Mouse (Mus musculus): ENCODE data around the gene Dlec1. TPM values are rescaled to one million over a fixed set of nuclear protein-coding genes. Genes with fewer than 3 reads are reported as not detected.

Gene Dlec1
- polyA plus RNA-seq, 1 experiment from 2014 or later, result 0.51 TPM

GRCm38 (mm10) chr9:119070173-119070825 is 32.0 kb upstream of the Dlec1 start:
- Histone ChIP-seq H3K9ac (ENCODE audit: low read length) (no peak overlapping the region), H3K4me2 (no peak overlapping the region), H3K4me3 (ENCODE audit: low read depth, low read length) (no peak overlapping the region), H3K36me3 (ENCODE audit: control insufficient read depth, insufficient read depth, low read length) (no peaks in the 10 kb centered on the region), H3K27me3 (ENCODE audit: control insufficient read depth, insufficient read depth, low read length) (no peaks in the 10 kb centered on the region), H3K9me3 (ENCODE audit: control insufficient read depth, low read length) (no peaks in the 10 kb centered on the region), H3K27ac (ENCODE audit: low read depth, low read length) (no peak overlapping the region), H3K4me1 (ENCODE audit: control insufficient read depth, insufficient read depth, low read length) (no peaks in the 10 kb centered on the region)
- ATAC-seq (ENCODE audit: low FRiP score) (no peak), DNase-seq (ENCODE audit: low spot score, missing footprints) (no peak)
- WGBS, result 84% methylated on average over 13 of the region's 13 CpGs

- DNase-seq (ENCODE audit: low spot score, missing footprints) (no peak), ATAC-seq (ENCODE audit: low FRiP score) (no peak)
- Histone ChIP-seq H3K4me1 (ENCODE audit: control insufficient read depth, insufficient read depth, low read length) (no peaks in the 10 kb centered on the region), H3K36me3 (ENCODE audit: control insufficient read depth, insufficient read depth, low read length) (no peaks in the 10 kb centered on the region), H3K27me3 (ENCODE audit: control insufficient read depth, insufficient read depth, low read length) (no peaks in the 10 kb centered on the region), H3K9me3 (ENCODE audit: control insufficient read depth, low read length) (no peaks in the 10 kb centered on the region), H3K27ac (ENCODE audit: low read depth, low read length) (no peak overlapping the region), H3K9ac (ENCODE audit: low read length) (no peak overlapping the region), H3K4me2 (no peak overlapping the region), H3K4me3 (ENCODE audit: low read depth, low read length) (no peak overlapping the region)
- WGBS, result 81% methylated on average over 9 of the region's 9 CpGs
Observed at GRCm38 (mm10) chr9:119071786-119072185, 30.5 kb upstream of the Dlec1 start.

- Histone ChIP-seq H3K27me3 (ENCODE audit: control insufficient read depth, insufficient read depth, low read length) (no peaks in the 10 kb centered on the region), H3K4me1 (ENCODE audit: control insufficient read depth, insufficient read depth, low read length) (no peaks in the 10 kb centered on the region), H3K9ac (ENCODE audit: low read length) (no peak overlapping the region), H3K9me3 (ENCODE audit: control insufficient read depth, low read length) (no peaks in the 10 kb centered on the region), H3K4me2 (no peak overlapping the region), H3K4me3 (ENCODE audit: low read depth, low read length) (no peak overlapping the region), H3K27ac (ENCODE audit: low read depth, low read length) (no peak overlapping the region), H3K36me3 (ENCODE audit: control insufficient read depth, insufficient read depth, low read length) (no peaks in the 10 kb centered on the region)
- DNase-seq (ENCODE audit: low spot score, missing footprints) (no peak), ATAC-seq (ENCODE audit: low FRiP score) (no peak)
- 88% methylated on average over 15 of the region's 15 CpGs for WGBS
Observed at GRCm38 (mm10) chr9:119073184-119073895, 28.9 kb upstream of the Dlec1 start.

GRCm38 (mm10) chr9:119075685-119076084 is 26.6 kb upstream of the Dlec1 start:
- no peak for ATAC-seq (ENCODE audit: low FRiP score)
- Histone ChIP-seq H3K36me3 (ENCODE audit: control insufficient read depth, insufficient read depth, low read length) (no peaks in the 10 kb centered on the region), H3K9me3 (ENCODE audit: control insufficient read depth, low read length) (no peaks in the 10 kb centered on the region), H3K27ac (ENCODE audit: low read depth, low read length) (no peak overlapping the region), H3K27me3 (ENCODE audit: control insufficient read depth, insufficient read depth, low read length) (no peaks in the 10 kb centered on the region), H3K4me3 (ENCODE audit: low read depth, low read length) (no peak overlapping the region), H3K4me2 (no peak overlapping the region), H3K9ac (ENCODE audit: low read length) (no peak overlapping the region), H3K4me1 (ENCODE audit: control insufficient read depth, insufficient read depth, low read length) (no peaks in the 10 kb centered on the region)
- 72% methylated on average over 16 of the region's 16 CpGs for WGBS
- no peak for DNase-seq (ENCODE audit: low spot score, missing footprints)

GRCm38 (mm10) chr9:119080040-119080675 is 22.1 kb upstream of the Dlec1 start:
- DNase-seq (ENCODE audit: low spot score, missing footprints), result no peak
- no peak overlapping the region for H3K27ac ChIP-seq (ENCODE audit: low read depth, low read length)
- H3K4me1 ChIP-seq (ENCODE audit: control insufficient read depth, insufficient read depth, low read length), result peaks cover 13% of the 10 kb centered on the region
- H3K27me3 ChIP-seq (ENCODE audit: control insufficient read depth, insufficient read depth, low read length), result no peaks in the 10 kb centered on the region
- no peak for ATAC-seq (ENCODE audit: low FRiP score)
- H3K4me3 ChIP-seq (ENCODE audit: low read depth, low read length), result no peak overlapping the region
- H3K36me3 ChIP-seq (ENCODE audit: control insufficient read depth, insufficient read depth, low read length), result no peaks in the 10 kb centered on the region
- 86% methylated on average over 5 of the region's 5 CpGs for WGBS
- no peak overlapping the region for H3K4me2 ChIP-seq
- H3K9me3 ChIP-seq (ENCODE audit: control insufficient read depth, low read length), result no peaks in the 10 kb centered on the region
- no peak overlapping the region for H3K9ac ChIP-seq (ENCODE audit: low read length)

GRCm38 (mm10) chr9:119082039-119082438 is 20.2 kb upstream of the Dlec1 start:
- peaks cover 13% of the 10 kb centered on the region for H3K4me1 ChIP-seq (ENCODE audit: control insufficient read depth, insufficient read depth, low read length)

GRCm38 (mm10) chr9:119082656-119083430 is 19.4 kb upstream of the Dlec1 start:
- DNase-seq (ENCODE audit: low spot score, missing footprints) (no peak), ATAC-seq (ENCODE audit: low FRiP score) (peak; percentile 35; the same call in 1 of the 2 replicates)
- Histone ChIP-seq H3K27ac (ENCODE audit: low read depth, low read length) (peak overlapping the region; percentile 81), H3K36me3 (ENCODE audit: control insufficient read depth, insufficient read depth, low read length) (no peaks in the 10 kb centered on the region), H3K4me2 (no peak overlapping the region), H3K4me3 (ENCODE audit: low read depth, low read length) (no peak overlapping the region), H3K9me3 (ENCODE audit: control insufficient read depth, low read length) (no peaks in the 10 kb centered on the region), H3K27me3 (ENCODE audit: control insufficient read depth, insufficient read depth, low read length) (no peaks in the 10 kb centered on the region), H3K9ac (ENCODE audit: low read length) (peak overlapping the region; percentile 40), H3K4me1 (ENCODE audit: control insufficient read depth, insufficient read depth, low read length) (peaks cover 13% of the 10 kb centered on the region)
- WGBS, result 62% methylated on average over 7 of the region's 7 CpGs

More at GRCm38 (mm10) chr9:119082039-119082438, 20.2 kb upstream of the Dlec1 start:
- no peak overlapping the region for H3K4me2 ChIP-seq
- 4% methylated on average over 8 of the region's 8 CpGs for WGBS
- no peaks in the 10 kb centered on the region for H3K36me3 ChIP-seq (ENCODE audit: control insufficient read depth, insufficient read depth, low read length)
- H3K9me3 ChIP-seq (ENCODE audit: control insufficient read depth, low read length), result no peaks in the 10 kb centered on the region
- peak overlapping the region; percentile 81 for H3K27ac ChIP-seq (ENCODE audit: low read depth, low read length)
- ATAC-seq (ENCODE audit: low FRiP score) (peak; percentile 92), DNase-seq (ENCODE audit: low spot score, missing footprints) (peak; percentile 91)
- no peak overlapping the region for H3K4me3 ChIP-seq (ENCODE audit: low read depth, low read length)
- H3K27me3 ChIP-seq (ENCODE audit: control insufficient read depth, insufficient read depth, low read length), result no peaks in the 10 kb centered on the region
- H3K9ac ChIP-seq (ENCODE audit: low read length), result peak overlapping the region; percentile 40

GRCm38 (mm10) chr9:119083966-119084365 is 18.3 kb upstream of the Dlec1 start:
- no peak for DNase-seq (ENCODE audit: low spot score, missing footprints)
- WGBS, result 86% methylated on average over 10 of the region's 10 CpGs
- H3K4me1 ChIP-seq (ENCODE audit: control insufficient read depth, insufficient read depth, low read length), result peaks cover 17% of the 10 kb centered on the region

More at GRCm38 (mm10) chr9:119083966-119084365, 18.3 kb upstream of the Dlec1 start:
- Histone ChIP-seq H3K4me3 (ENCODE audit: low read depth, low read length) (no peak overlapping the region), H3K27ac (ENCODE audit: low read depth, low read length) (no peak overlapping the region), H3K27me3 (ENCODE audit: control insufficient read depth, insufficient read depth, low read length) (no peaks in the 10 kb centered on the region), H3K9me3 (ENCODE audit: control insufficient read depth, low read length) (no peaks in the 10 kb centered on the region), H3K9ac (ENCODE audit: low read length) (no peak overlapping the region), H3K36me3 (ENCODE audit: control insufficient read depth, insufficient read depth, low read length) (no peaks in the 10 kb centered on the region), H3K4me2 (no peak overlapping the region)
- ATAC-seq (ENCODE audit: low FRiP score), result no peak
